Mouse (Mus musculus) G1E (cell line): ENCODE measurements around the gene Wdr54.

Source experiments
- CTCF ChIP-seq: IDR thresholded peaks from 2 replicates; pipeline ENCODE4 v1.5.1; 2012; ENCODE audit warnings: low read depth, low read length, inconsistent platforms, mixed read lengths
- GATA1 ChIP-seq: IDR thresholded peaks from 2 replicates; pipeline ENCODE4 v1.6.1; 2012; ENCODE audit warnings: borderline replicate concordance, low read length, inconsistent platforms, mixed read lengths
- GATA2 ChIP-seq: IDR thresholded peaks from 2 replicates; pipeline ENCODE4 v1.6.1; 2012; ENCODE audit warnings: low read depth, low read length, inconsistent platforms, borderline replicate concordance
- POLR2AphosphoS5 ChIP-seq: IDR thresholded peaks from 2 replicates; pipeline ENCODE4 v1.6.1; 2012; ENCODE audit warnings: low read depth, low read length, inconsistent platforms; ENCODE audit not compliant: insufficient replicate concordance
- TAL1 ChIP-seq: conservative IDR thresholded peaks from 2 replicates; pipeline ENCODE4 v1.6.1; 2012; ENCODE audit warnings: low read depth, low read length, inconsistent platforms, mixed read lengths

DNA sequence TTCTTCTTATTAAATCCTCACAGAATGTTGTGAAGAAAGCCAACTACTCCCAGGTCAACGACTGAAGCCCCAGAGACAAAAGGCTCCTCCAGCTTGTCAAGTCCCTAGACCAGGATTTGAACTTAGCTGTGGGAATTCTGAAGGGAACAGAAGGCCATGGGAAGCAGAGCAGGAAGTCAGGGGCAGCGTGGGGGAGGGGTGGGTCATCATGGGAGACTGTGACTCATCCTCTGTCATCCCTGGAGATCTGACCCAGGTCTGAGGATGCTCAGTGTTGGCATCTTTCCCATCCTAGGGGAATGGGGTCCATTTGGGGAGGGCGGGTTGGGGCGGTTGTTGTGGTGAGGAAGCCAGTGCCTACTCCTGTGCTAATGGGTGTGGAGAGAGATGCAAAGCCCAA, 14.6 kb downstream of the Wdr54 start:
- no peak for TF ChIP-seq CTCF
- TF ChIP-seq POLR2AphosphoS5: no peak
- TF ChIP-seq GATA2: no peak
- TF ChIP-seq TAL1: no peak
- no peak for TF ChIP-seq GATA1
